Mouse (Mus musculus): ENCODE measurements around the gene Ggt7.
"Not testable (repeated sequence)": the region's sequence is repeated elsewhere in the genome, so short reads cannot be mapped to it uniquely, and the experiment has no call there.

The Ggt7 gene

DNA sequence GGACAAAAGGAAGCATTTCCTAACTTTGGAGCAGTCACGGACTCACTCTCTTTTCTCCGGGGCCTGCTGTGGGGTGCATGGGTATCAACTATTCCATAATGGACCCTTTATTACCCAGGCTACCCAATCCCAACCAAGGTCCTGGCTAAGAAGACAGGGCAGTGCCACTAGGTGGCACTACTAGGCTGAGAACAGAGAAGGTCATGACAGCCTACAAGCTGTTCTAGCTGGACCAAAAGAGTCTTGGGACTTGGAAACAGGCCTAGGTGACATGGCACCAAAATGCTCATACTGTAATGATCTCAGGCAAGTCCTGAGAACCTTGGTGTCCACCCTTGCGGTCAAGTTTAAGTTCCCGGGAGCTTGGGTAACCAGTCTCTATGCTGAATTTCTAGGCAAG lies 5.6 kb downstream of the Ggt7 start:
- no peak for DNase-seq (ENCODE audit: extremely low read depth, low read depth, low spot score)

DNA sequence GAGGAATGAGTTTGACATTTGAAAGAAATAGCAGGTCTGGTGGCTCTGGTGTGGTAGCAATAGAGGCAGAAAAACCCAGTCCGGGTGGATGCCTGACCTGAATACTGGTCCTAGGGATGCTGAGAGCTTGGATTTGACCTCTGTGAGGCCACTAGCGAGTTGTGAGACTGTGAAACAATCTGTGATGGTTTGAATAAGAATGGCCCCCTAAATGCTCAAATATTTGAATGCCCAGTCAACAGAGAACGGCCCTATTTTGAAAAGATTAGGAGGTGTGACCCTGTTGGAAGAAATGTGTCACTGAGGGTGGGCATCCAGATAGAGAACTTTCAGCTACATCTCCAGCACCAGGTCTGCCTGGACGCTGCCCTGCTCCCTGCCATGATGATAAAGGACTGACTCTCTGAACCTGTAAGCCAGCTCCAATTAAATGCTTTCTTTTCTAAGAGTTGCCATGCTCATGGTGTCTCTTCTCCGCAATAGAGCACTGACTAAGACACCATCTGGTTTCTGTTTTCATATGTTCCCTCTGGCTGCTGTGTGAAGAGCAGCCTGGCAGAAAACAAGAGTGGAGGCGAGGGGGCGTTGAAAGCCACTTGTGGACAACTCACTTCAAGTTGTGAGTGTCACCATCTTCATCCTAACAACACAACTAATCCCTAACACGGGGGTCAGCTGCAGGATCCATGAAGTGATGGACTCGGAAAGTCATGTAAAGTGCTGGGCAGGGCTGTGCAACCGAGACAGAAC lies 10.1 kb downstream of the Ggt7 start:
- DNase-seq (ENCODE audit: extremely low read depth, low read depth, low spot score), result no peak

DNA sequence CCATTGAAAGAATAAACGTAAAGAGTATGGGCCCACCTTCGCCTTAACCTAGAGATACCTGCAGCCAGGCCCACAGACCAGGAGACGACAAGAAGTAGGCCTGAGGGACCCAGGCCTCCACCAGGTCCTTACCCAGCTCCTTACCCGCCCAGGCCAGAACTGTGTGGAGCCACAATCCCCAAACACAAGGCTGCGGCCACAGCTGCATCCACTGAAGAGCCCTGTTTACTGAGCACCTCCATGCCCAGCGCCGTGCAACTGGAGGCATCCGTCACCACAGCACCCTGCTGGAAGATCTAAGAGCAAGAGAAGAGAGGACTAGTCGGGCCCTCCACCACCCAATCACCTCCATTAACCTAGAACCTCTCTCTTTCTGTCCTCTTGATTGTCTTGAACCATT lies 12.2 kb downstream of the Ggt7 start:
- DNase-seq (ENCODE audit: extremely low read depth, low read depth, low spot score), result no peak

DNA sequence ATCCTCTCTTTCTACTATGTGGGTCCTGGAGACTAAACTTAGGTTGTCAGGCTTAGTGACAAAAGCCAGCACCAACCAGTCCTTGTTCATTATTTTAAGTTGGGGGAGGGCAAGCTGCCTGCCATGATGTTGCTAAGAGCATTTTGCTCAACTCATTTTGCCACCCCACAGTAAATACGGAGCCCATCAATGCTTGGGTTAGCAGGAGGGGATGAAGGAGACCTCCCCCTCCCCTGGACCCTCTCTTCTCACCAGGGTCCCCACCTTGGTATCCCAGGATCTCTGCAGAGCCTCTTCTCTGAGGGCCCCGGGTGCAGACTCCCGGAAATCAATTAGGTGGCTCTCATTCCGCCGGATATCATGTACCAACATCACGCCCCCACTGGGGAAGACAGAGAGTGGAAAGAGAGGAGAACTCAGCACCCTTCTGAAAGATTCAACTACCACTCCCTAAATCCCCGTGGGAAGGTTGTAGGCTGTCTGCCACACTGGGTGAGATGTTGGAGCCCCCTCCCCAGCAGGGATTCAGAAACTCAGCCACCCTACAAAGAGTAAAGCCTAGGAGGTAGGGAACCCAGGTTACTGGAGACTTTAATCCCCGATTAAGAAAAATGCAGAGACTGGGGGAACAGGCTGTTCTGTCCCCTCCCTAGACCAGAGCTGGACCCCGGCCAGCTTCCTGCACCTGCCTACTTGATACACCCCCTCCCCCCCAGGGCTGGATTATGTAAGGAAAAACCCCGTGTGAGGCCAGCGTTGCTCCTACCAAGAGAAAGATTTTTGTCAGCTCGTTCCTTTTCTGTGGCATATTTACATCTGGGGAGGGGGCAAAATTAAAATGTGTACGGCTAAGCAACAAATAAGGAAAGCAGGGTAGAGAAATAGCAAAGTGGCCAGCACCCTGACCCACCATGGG lies 13.3 kb downstream of the Ggt7 start:
- DNase-seq (ENCODE audit: extremely low read depth, low read depth, low spot score), result no peak

DNA sequence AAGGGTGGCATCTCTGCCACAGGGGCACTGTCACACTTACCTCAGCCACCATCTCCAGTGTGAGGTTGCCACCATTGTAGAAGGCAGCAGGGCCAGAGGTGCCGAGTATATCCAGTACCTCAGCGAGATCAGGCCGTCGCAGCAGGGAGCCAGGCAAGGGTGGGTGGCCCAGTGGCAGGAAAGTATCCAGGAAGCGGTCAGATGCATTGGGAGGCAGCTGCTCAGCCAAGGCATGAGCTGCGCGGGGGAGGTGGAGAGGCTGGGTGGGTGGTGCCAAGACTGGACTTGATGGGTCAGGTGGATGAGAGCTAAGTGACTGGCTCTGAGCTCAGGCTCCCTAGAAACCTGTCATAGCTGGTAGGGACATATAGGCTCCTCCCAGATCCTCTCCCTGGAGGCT lies 15.4 kb downstream of the Ggt7 start:
- no peak for DNase-seq (ENCODE audit: extremely low read depth, low read depth, low spot score)

DNA sequence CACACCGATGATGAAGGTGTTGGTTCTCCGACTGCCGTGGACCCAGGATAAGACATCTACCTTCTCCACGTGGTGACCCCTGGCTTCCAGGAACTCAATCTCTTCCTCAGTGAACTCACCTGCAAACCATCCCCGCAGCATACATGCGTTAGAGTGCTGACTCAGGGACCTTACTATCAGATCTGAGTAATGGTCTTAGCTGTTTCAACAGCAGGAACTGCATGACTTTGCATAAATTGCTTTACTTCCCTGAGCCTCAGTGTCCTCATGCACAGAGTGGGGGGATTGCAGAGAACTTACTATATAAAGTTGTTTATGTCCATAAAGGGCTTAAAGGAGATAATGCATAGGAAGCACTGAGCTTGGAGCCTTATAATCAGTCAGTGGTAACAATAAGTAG lies 27.0 kb downstream of the Ggt7 start:
- no peak for DNase-seq (ENCODE audit: extremely low read depth, low read depth, low spot score)

DNA sequence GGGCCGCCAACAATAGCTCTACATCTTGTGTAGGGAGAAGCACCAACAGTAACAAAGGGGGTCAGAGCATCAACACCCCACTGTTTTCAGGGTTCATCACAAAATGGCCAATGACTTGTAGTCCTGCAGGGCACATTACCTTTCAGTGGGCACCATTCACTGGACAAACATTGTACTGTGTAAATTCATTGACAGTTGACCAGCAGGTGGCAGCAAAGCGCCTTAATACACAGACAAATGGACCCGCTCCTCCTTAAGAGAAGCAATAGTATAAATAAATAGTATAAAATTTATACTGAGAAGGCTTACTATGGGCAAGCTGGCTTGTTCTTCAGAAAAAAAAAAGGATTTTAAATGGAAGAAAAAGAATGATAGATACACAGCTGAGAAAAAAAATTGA lies 36.0 kb downstream of the Ggt7 start:
- no peak for DNase-seq (ENCODE audit: extremely low read depth, low read depth, low spot score)

DNA sequence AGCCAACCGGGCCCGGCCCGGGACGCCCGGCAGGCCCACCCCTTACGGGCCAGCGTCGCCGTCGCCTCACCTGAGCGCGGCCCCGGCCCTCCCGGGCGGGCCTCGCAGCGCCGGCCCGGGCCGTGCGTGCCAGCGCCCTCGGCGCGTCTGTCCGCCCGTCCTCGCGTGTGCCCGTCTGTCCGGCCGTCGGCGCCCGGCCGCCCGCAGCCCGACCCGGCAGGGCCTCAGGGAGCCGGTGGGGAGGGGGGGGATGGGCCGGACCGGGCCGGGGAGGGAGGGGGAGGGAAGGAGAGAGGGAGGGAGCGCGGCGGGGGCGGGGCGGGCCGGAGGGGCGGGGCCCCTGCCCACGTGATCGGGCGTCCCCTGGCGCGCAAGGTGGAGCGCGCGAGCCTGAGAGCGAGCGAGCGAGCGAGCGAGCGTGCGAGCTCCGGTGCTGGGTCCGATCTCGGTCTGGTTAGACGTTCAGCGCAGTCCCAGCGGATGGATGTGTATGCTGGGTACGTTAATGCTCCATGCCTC lies 44.4 kb downstream of the Ggt7 start, which contains the start of gene Ncoa6:
Ncoa6 (minus strand) TSS at position 325 of the 519 bp plus-strand sequence.
- no peak for DNase-seq (ENCODE audit: extremely low read depth, low read depth, low spot score)

DNA sequence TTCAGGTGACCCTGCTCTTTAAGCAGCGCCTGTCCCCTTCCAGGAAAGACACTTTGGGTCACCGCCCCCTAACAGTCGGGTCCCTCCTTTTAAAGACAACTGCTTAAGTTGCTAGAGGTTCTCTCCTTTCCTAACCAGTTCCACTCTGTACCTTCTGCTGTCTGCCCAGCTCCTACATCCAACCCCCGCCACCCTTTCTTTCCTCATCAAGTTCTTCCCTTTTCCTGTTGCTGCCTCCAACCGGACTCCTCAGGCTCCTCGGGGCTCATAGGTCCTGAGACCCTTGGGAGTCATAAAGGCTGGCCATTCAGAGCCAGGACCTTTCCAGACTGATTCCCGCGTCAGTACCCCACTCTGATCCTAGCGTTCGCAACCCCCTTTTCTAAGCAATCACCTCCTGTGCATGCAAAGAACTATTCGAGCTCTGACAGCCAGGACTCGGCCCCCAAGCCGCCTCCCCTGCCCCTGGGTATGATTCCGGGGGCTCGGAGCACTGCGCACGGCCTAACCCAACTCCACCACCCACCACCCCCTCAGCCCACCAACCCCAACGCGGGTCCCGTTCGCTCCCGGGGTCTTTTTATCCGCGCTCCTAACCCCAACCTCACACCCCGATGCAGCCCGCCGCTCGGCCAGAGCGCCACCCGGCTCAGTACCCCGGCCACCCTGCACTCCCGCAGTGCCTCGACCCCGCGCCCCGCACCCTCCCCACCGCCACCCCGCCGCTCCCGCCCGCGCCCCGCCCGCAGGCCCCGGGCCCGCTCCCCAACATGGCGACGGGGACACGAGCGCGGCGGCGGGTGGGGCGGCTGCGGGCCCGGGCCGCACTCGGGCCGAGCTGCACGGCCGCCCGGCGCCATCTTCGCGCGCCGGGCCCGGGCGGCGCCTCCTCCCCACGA lies 45.1 kb downstream of the Ggt7 start:
- DNase-seq (ENCODE audit: extremely low read depth, low read depth, low spot score), result no peak

DNA sequence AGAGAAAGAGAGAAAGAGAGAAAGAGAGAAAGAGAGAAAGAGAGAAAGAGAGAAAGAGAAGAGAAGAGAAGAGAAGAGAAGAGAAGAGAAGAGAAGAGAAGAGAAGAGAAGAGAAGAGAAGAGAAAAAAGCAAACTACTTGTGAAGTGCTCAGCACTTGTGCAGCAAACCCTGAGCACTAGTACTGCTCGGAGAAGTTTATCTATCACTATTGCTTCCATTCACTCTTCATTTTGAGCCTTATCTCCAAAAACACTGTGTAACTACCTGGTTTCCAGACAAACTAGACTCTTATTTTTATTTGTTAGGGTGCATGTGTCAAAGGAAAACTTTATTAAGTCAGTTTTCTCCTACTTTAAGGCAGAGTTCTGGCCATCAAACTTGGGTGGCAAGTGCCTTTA lies 51.2 kb downstream of the Ggt7 start:
- no peak for DNase-seq (ENCODE audit: extremely low read depth, low read depth, low spot score)

DNA sequence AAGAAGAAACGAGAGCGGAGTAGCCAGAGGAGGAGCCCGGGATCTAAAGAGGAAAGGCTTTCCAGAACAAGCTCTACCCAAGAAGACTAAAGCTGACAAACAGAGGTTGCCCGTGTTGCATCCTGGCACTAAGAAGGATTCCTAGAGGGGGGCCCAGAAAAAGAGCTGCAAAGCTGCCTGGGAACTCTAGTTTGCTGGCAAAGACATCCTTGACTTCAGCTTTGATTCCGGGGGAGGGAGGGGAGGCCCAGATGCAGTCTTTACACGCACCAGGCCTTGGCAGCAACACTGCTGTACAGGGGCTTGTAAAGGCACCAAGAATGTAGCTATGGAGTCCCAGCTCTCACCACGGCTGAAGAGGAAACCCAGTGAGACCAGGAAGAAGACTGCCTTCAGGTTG lies 64.4 kb downstream of the Ggt7 start:
- DNase-seq (ENCODE audit: extremely low read depth, low read depth, low spot score), result no peak

DNA sequence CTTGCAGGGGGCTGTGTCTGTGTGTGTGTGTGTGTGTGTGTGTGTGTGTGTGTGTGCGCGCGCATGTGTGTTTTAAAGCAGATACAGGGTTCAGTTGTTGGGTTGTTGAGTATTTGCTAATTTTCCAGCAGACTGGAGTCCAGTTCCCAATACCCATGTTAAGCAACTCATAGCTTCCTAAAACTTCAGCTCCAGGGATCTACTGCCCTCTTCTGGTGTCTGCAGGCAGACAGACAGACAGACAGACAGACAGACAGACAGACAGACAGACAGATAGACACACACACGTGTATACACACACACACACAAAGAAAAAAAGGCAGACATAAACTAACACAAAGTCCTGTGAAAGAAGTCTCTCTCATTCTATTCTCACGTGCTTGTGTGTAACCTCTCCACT lies 66.8 kb downstream of the Ggt7 start:
- DNase-seq (ENCODE audit: extremely low read depth, low read depth, low spot score), result no peak

DNA sequence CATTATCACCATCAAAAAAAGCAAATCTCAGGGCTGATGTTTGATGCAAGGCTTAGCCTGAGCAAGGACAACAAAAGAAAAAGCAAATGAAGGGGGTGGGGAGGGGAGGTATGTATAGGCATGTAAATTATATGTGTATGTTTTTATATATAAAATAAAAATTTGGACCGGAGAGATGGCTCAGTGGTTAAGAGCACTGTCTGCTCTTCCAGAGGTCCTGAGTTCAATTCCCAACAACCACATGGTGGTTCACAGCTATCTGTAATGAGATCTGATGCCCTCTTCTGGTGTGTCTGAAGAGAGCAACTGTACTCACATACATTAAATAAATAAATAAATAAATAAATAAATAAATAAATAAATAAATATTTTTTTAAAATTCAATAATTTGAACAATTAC lies 70.1 kb downstream of the Ggt7 start:
- DNase-seq (ENCODE audit: extremely low read depth, low read depth, low spot score), result not testable (repeated sequence)

DNA sequence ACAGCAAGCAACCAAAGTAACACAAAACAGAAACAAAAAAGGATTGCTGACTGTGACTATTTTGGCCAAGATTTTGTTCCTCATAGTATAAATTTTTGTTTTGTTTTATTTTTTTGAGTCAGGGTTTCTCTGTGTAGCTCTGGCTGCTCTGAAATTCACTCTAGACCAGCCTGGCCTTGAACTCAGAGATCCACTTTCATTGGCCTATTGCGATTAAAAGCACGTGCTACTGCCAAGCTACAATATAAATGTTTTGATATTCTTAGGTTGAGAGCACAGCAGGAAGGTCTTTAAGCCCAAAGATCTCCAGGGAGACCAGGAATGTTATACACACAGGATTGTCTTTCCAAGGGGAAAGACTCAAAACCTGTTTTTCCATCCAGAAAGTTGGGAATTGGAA lies 74.6 kb downstream of the Ggt7 start:
- DNase-seq (ENCODE audit: extremely low read depth, low read depth, low spot score), result no peak

DNA sequence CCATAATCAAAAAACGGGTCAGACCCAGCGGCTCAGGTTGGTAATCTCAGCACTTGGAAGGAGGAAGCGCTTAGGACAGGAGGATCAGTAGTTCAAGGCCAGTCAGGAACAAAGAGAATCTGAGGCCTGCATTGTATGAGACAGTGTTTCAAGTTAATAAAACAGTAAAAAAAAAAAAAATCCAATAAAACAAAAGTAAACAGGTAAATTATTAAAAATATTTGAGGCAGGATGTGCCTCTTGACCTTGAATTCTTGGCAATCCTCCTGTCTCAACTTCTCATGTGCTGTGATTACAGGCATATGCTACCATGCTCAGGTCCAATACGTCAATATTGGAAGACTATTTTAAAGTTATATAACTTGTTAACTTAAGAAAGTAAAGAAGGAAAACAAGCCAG lies 75.1 kb downstream of the Ggt7 start:
- DNase-seq (ENCODE audit: extremely low read depth, low read depth, low spot score), result no peak
